Mouse (Mus musculus): ENCODE measurements around the gene Myo1e.

GRCm38 (mm10) chr9:70371638-70372037, 164.5 kb downstream of the Myo1e start:
- TF ChIP-seq CTCF (IDR thresholded peaks at IDR 0.05) (no peak), EP300 (IDR thresholded peaks at IDR 0.05; ENCODE audit: insufficient read depth, low read depth, low read length) (no peak), POLR2A (IDR thresholded peaks at IDR 0.05; ENCODE audit: insufficient read depth, low read depth, low read length) (no peak)
